Mouse (Mus musculus): ENCODE data around the gene Sco1.

The Sco1 gene

GRCm38 (mm10) chr11:67043007-67043406, 9.5 kb upstream of the Sco1 start:
- DNase-seq (ENCODE audit: low read depth): no peak

GRCm38 (mm10) chr11:67044959-67045358, 7.5 kb upstream of the Sco1 start:
- DNase-seq (ENCODE audit: low read depth): no peak

- DNase-seq (ENCODE audit: low read depth): no peak
Observed at GRCm38 (mm10) chr11:67047199-67047598, 5.3 kb upstream of the Sco1 start.

- no peak for DNase-seq (ENCODE audit: low read depth)
Observed at GRCm38 (mm10) chr11:67048496-67048895, 4.0 kb upstream of the Sco1 start.

- no peak for DNase-seq (ENCODE audit: low read depth)
Observed at GRCm38 (mm10) chr11:67049256-67049655, 3.2 kb upstream of the Sco1 start.

GRCm38 (mm10) chr11:67051676-67052320, 672 bp upstream of the Sco1 start:
- no peak for DNase-seq (ENCODE audit: low read depth)

GRCm38 (mm10) chr11:67054754-67055365, 2.4 kb downstream of the Sco1 start:
- DNase-seq (ENCODE audit: low read depth): no peak

GRCm38 (mm10) chr11:67061311-67061710, 8.8 kb downstream of the Sco1 start:
- DNase-seq (ENCODE audit: low read depth): no peak

GRCm38 (mm10) chr11:67062726-67063125, 10.3 kb downstream of the Sco1 start:
- no peak for DNase-seq (ENCODE audit: low read depth)

- DNase-seq (ENCODE audit: low read depth): no peak
Observed at GRCm38 (mm10) chr11:67067741-67068140, 15.3 kb downstream of the Sco1 start.

- no peak for DNase-seq (ENCODE audit: low read depth)
Observed at GRCm38 (mm10) chr11:67072615-67073130, 20.2 kb downstream of the Sco1 start.

- DNase-seq (ENCODE audit: low read depth): no peak
Observed at GRCm38 (mm10) chr11:67075036-67075435, 22.6 kb downstream of the Sco1 start.

GRCm38 (mm10) chr11:67076781-67077180, 24.3 kb downstream of the Sco1 start:
- no peak for DNase-seq (ENCODE audit: low read depth)

- DNase-seq (ENCODE audit: low read depth): no peak
Observed at GRCm38 (mm10) chr11:67077435-67077834, 25.0 kb downstream of the Sco1 start.

- no peak for DNase-seq (ENCODE audit: low read depth)
Observed at GRCm38 (mm10) chr11:67078000-67078399, 25.5 kb downstream of the Sco1 start, which contains the start of gene Myh3. Myh3 (plus strand) TSS chr11:67078300.

- DNase-seq (ENCODE audit: low read depth): no peak
Observed at GRCm38 (mm10) chr11:67078888-67079287, 26.4 kb downstream of the Sco1 start.

- DNase-seq (ENCODE audit: low read depth): no peak
Observed at GRCm38 (mm10) chr11:67079740-67080139, 27.3 kb downstream of the Sco1 start.

- peak; percentile 29 for DNase-seq (ENCODE audit: low read depth)
Observed at GRCm38 (mm10) chr11:67080168-67080567, 27.7 kb downstream of the Sco1 start.

GRCm38 (mm10) chr11:67081125-67081649, 28.7 kb downstream of the Sco1 start:
- DNase-seq (ENCODE audit: low read depth): no peak

- DNase-seq (ENCODE audit: low read depth): no peak
Observed at GRCm38 (mm10) chr11:67082188-67082587, 29.7 kb downstream of the Sco1 start.

- no peak for DNase-seq (ENCODE audit: low read depth)
Observed at GRCm38 (mm10) chr11:67082793-67083192, 30.3 kb downstream of the Sco1 start.

- no peak for DNase-seq (ENCODE audit: low read depth)
Observed at GRCm38 (mm10) chr11:67083239-67083638, 30.8 kb downstream of the Sco1 start.

GRCm38 (mm10) chr11:67083712-67084340, 31.4 kb downstream of the Sco1 start:
- DNase-seq (ENCODE audit: low read depth): no peak

All from c-Kit-positive CD71-positive TER-119-negative erythroid progenitor cells, embryonic 14.5 days (primary cell).